In the genomic region with DNA sequence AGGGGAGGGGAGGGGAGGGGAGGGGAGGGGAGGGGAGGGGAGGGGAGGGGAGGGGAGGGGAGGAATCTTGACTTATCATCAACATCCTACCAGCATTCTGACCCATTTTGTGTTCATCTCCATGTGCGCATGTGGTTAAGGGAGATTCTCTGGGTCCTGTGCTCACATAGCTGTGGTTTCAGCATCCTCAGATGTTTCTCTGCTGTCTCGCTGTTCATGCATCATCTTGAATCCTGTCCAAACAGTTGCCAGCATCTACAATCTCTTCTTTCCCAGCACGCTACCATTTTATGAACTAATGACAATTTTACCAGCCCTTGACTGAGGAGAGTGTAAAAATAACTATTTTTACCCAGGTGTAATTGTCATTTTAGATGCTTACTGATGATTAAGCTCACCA, we compare ENCODE assay signal across 24 mouse cellular contexts. TPM values are rescaled to one million over a fixed set of nuclear protein-coding genes. Genes with fewer than 3 reads are reported as not detected.
DNase-seq lines count a peak whose midpoint lies in the region; ATAC-seq and TF ChIP-seq lines count a peak whose summit lies in the region.
"Had no signal": no experiment of that assay in that cellular context is flagged by ENCODE, and none has a peak within 500 bp of the region (broad histone marks: within the 10 kb centered on the region; RNA-seq: fewer than 3 reads in every experiment).

No protein-coding gene starts in this region.

- no peak overlapping the region for H3ac ChIP-seq in myocyte (ENCODE audit: control insufficient read depth, insufficient read length)

- H3K9ac ChIP-seq in embryonic facial prominence, embryonic 13.5 days = no peak overlapping the region

- H3K4me3 ChIP-seq in embryonic facial prominence, embryonic 13.5 days = no peak overlapping the region
- H3K4me3 ChIP-seq in embryonic facial prominence, embryonic 10.5 days = no peak overlapping the region
- H3K4me3 ChIP-seq in embryonic fibroblast, embryonic 13.5 days (ENCODE audit: insufficient read depth, low read length) = no peak overlapping the region
- no peak overlapping the region for H3K4me3 ChIP-seq in myocyte

- no peak for ATAC-seq in embryonic facial prominence, embryonic 13.5 days (ENCODE audit: insufficient number of reproducible peaks, insufficient read depth, low FRiP score, low TSS enrichment, low read depth)
- ATAC-seq: activated CD4-positive, CD25-positive, alpha-beta regulatory T cell, adult 4 months; CD4-positive, CD25-positive, alpha-beta regulatory T cell, adult 4 months; Patski had no signal

- no peak overlapping the region for H3K4me2 ChIP-seq in embryonic facial prominence, embryonic 13.5 days
- H3K4me2 ChIP-seq in myocyte (ENCODE audit: low read depth) = no peak overlapping the region

- no peaks in the 10 kb centered on the region for H3K27me3 ChIP-seq in embryonic facial prominence, embryonic 13.5 days
- H3K27me3 ChIP-seq in embryonic facial prominence, embryonic 10.5 days (replicated peaks; ENCODE audit: low read depth, poor library complexity, severe bottlenecking) = no peaks in the 10 kb centered on the region
- no peaks in the 10 kb centered on the region for H3K27me3 ChIP-seq in myocyte (ENCODE audit: control insufficient read depth, insufficient read depth, insufficient read length)
- H3K27me3 ChIP-seq: CH12.LX, Patski had no signal

- WGBS in embryonic facial prominence, embryonic 13.5 days = 68% methylated on average over 3 of the region's 3 CpGs
- WGBS in embryonic facial prominence, embryonic 10.5 days = 93% methylated on average over 3 of the region's 3 CpGs

- H3K9me3 ChIP-seq in embryonic facial prominence, embryonic 13.5 days = no peaks in the 10 kb centered on the region
- no peaks in the 10 kb centered on the region for H3K9me3 ChIP-seq in embryonic facial prominence, embryonic 10.5 days
- H3K9me3 ChIP-seq: G1E had no signal

- TF ChIP-seq POLR2A in embryonic fibroblast, embryonic 13.5 days (IDR thresholded peaks at IDR 0.05; ENCODE audit: low read depth, low read length) = no peak
- TF ChIP-seq POLR2A in myocyte (IDR thresholded peaks at IDR 0.05; ENCODE audit: insufficient read length, low read depth) = no peak

- no peak for DNase-seq in embryonic facial prominence, embryonic 10.5 days (ENCODE audit: low spot score)
- peak; percentile 50 for DNase-seq in Muller cell, postnatal 12 days (ENCODE audit: inconsistent ontology term)
- DNase-seq in spleen, postnatal 14 days (ENCODE audit: low spot score in 2 of 2) = no peak
- DNase-seq in T-cell, adult 2 months (ENCODE audit: low spot score) = no peak
- no peak for DNase-seq in cerebellum, adult 18-20 months
- DNase-seq: adrenal gland, adult 2 months; adrenal gland, adult 8-10 months; adrenal gland, postnatal 10 days; adrenal gland, postnatal 14 days; adrenal gland, postnatal 25 days; adrenal gland, postnatal 36 days; B cell, adult 2 months; cerebellum, adult 11 months; cerebellum, adult 11-12 months; cerebellum, adult 2 months; cerebellum, adult 8-10 months had no signal

- no peaks in the 10 kb centered on the region for H3K36me3 ChIP-seq in embryonic facial prominence, embryonic 13.5 days
- no peaks in the 10 kb centered on the region for H3K36me3 ChIP-seq in embryonic facial prominence, embryonic 10.5 days (replicated peaks)
- H3K36me3 ChIP-seq in myocyte (ENCODE audit: control insufficient read depth, insufficient read depth) = no peaks in the 10 kb centered on the region
- H3K36me3 ChIP-seq: G1E had no signal

- H3K4me1 ChIP-seq in embryonic facial prominence, embryonic 13.5 days = peaks cover 21% of the 10 kb centered on the region
- no peaks in the 10 kb centered on the region for H3K4me1 ChIP-seq in embryonic facial prominence, embryonic 10.5 days
- H3K4me1 ChIP-seq in embryonic fibroblast, embryonic 13.5 days (ENCODE audit: control insufficient read depth, insufficient read depth, low read length) = peaks cover 9% of the 10 kb centered on the region

- no peaks in the 10 kb centered on the region for H3K79me2 ChIP-seq in myocyte (ENCODE audit: control insufficient read depth, insufficient read depth)

- no peak for TF ChIP-seq CTCF in embryonic fibroblast, embryonic 13.5 days (IDR thresholded peaks at IDR 0.05; ENCODE audit: borderline replicate concordance, insufficient read depth, low read length)

- H3K27ac ChIP-seq in embryonic facial prominence, embryonic 13.5 days = 0 out of 2 replicates have a peak overlapping the region, but pooled peaks have one; percentile 28
- H3K27ac ChIP-seq in embryonic facial prominence, embryonic 10.5 days (replicated peaks) = no peak overlapping the region
- peak overlapping the region; percentile 61 for H3K27ac ChIP-seq in embryonic fibroblast, embryonic 13.5 days (ENCODE audit: insufficient read depth, low read length)

TF ChIP-seq in myocyte, 11 proteins besides CTCF, POLR2A, EP300 and RAD21:
- TF ChIP-seq SRF (IDR thresholded peaks at IDR 0.05; ENCODE audit: control insufficient read depth, insufficient read length, low read depth) = no peak
- no peak for TF ChIP-seq E2F4 (IDR thresholded peaks at IDR 0.05; ENCODE audit: insufficient read depth)
- no peak for TF ChIP-seq REST (IDR thresholded peaks at IDR 0.05; ENCODE audit: insufficient read depth, insufficient read length)
- TF ChIP-seq MYOG (IDR thresholded peaks at IDR 0.05; ENCODE audit: control insufficient read depth in 1 of 3, insufficient read depth in 1 of 3, insufficient read length in 2 of 3, low read depth in 2 of 3) = peak in 1 of 3 experiments; percentile 50
- no peak for TF ChIP-seq TCF3 (IDR thresholded peaks at IDR 0.05; ENCODE audit: insufficient read length, low read depth)
- TF ChIP-seq POLR2AphosphoS2 (IDR thresholded peaks at IDR 0.05; ENCODE audit: insufficient read length, low read depth) = no peak
- no peak for TF ChIP-seq CEBPB (IDR thresholded peaks at IDR 0.05; ENCODE audit: insufficient read depth, poor library complexity, severe bottlenecking)
- peak in 2 of 3 experiments; percentile 42 to 62 for TF ChIP-seq MYOD1 (IDR thresholded peaks at IDR 0.05; ENCODE audit: control insufficient read depth in 1 of 3, insufficient read length in 2 of 3, low read depth in 2 of 3)
- no peak for TF ChIP-seq USF1 (IDR thresholded peaks at IDR 0.05; ENCODE audit: low read depth)
- peak; percentile 43 for TF ChIP-seq MAX (IDR thresholded peaks at IDR 0.05; ENCODE audit: low read depth)
- peak; percentile 14 for TF ChIP-seq TCF12 (IDR thresholded peaks at IDR 0.05; ENCODE audit: insufficient read depth, poor library complexity, severe bottlenecking)

RNA-seq across cellular contexts. Expression of gene Mef2c, which starts 44.2 kb away (rescaled TPM):
- polyA plus RNA-seq in embryonic facial prominence, embryonic 13.5 days (2015; fragmentation: Nextera tagmentation; extraction: Ambion mirVana) = 169 and 192 TPM in 2 replicates
- 17.9 and 18.1 TPM in 2 replicates for polyA plus RNA-seq in embryonic facial prominence, embryonic 10.5 days (2016; fragmentation: Nextera tagmentation; extraction: Ambion mirVana)
- 11.4 and 25.2 TPM in 2 replicates for polyA plus RNA-seq in embryonic fibroblast, embryonic 13.5 days (2011; ENCODE audit: insufficient read length, low read depth, missing spikeins)
- 49.0 TPM for polyA plus RNA-seq in myocyte (2012; fragmentation: generic; extraction: Trizol)
- polyA plus RNA-seq: G1E, Patski had no signal
